Mouse (Mus musculus): ENCODE data around the gene Btbd11. TPM values are rescaled to one million over a fixed set of nuclear protein-coding genes. Genes with fewer than 3 reads are reported as not detected.

Gene Btbd11
- polyA plus RNA-seq, 1 experiment from 2014 or later = 1.9 TPM

- no peak overlapping the region for H3K4me3 ChIP-seq (ENCODE audit: low read depth, low read length)
- WGBS = 69% methylated on average over 3 of the region's 3 CpGs
- no peaks in the 10 kb centered on the region for H3K9me3 ChIP-seq (ENCODE audit: control insufficient read depth, low read length)
- no peak for ATAC-seq (ENCODE audit: low FRiP score, low TSS enrichment)
- no peak for DNase-seq (ENCODE audit: low spot score)
- no peak overlapping the region for H3K4me2 ChIP-seq (replicated peaks; ENCODE audit: low read depth)
- H3K9ac ChIP-seq (ENCODE audit: low read length) = no peak overlapping the region
- no peaks in the 10 kb centered on the region for H3K36me3 ChIP-seq (ENCODE audit: control insufficient read depth, insufficient read depth, low read length)
- no peak overlapping the region for H3K27ac ChIP-seq (replicated peaks)
- no peaks in the 10 kb centered on the region for H3K4me1 ChIP-seq (replicated peaks; ENCODE audit: control insufficient read depth, insufficient read depth)
- H3K27me3 ChIP-seq (ENCODE audit: control insufficient read depth, insufficient read depth, low read length) = no peaks in the 10 kb centered on the region
- no peak for TF ChIP-seq EP300 (optimal IDR thresholded peaks at IDR 0.05)
- TF ChIP-seq CTCF (IDR thresholded peaks at IDR 0.05; ENCODE audit: low read depth) = no peak
These were observed 87.3 kb downstream of the Btbd11 start for GRCm38 (mm10) chr10:85473871-85474270.

DNA sequence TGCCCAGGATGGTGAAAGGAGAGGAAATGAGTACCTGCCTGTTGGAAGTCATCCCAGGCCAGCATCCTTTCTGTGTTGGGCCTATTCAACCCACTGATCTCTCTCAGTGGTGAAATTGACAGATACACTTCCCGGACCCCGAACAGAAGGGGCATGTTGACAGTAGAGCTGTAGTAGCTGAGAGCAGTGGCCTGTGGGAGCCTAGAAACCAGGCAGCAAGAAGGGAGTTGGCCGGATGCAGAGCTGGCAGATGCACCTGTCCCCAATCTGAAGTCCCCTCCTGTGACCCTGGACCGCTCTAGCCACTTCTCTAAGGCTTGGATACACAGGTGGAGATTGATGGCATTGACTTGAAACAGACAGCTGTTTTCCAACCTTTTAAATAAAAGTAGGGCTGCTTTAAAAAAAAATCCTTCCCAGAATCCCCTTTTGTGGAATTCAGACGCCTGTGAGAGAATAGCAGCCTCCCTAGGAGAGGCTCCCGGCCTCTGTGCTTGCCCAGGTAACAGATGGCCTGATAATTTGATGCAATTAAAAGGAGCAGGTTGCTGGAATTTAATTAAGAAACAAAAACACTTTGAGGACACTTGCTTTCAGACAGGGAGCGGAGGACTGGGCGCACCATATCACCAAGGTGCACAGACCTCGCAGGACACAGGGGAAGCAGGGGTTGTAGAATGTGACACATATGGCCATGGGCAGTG lies 89.2 kb downstream of the Btbd11 start:
- Histone ChIP-seq H3K9me3 (ENCODE audit: control insufficient read depth, low read length) (no peaks in the 10 kb centered on the region), H3K4me1 (replicated peaks; ENCODE audit: control insufficient read depth, insufficient read depth) (no peaks in the 10 kb centered on the region), H3K9ac (ENCODE audit: low read length) (no peak overlapping the region), H3K4me3 (ENCODE audit: low read depth, low read length) (no peak overlapping the region), H3K4me2 (replicated peaks; ENCODE audit: low read depth) (no peak overlapping the region), H3K36me3 (ENCODE audit: control insufficient read depth, insufficient read depth, low read length) (no peaks in the 10 kb centered on the region), H3K27me3 (ENCODE audit: control insufficient read depth, insufficient read depth, low read length) (no peaks in the 10 kb centered on the region), H3K27ac (replicated peaks) (no peak overlapping the region)
- DNase-seq (ENCODE audit: low spot score) (no peak), ATAC-seq (ENCODE audit: low FRiP score, low TSS enrichment) (no peak)
- TF ChIP-seq EP300 (optimal IDR thresholded peaks at IDR 0.05) (no peak), CTCF (IDR thresholded peaks at IDR 0.05; ENCODE audit: low read depth) (no peak)
- 85% methylated on average over 9 of the region's 9 CpGs for WGBS

GRCm38 (mm10) chr10:85479959-85480625 lies 93.5 kb downstream of the Btbd11 start:
- DNase-seq (ENCODE audit: low spot score) (no peak), ATAC-seq (ENCODE audit: low FRiP score, low TSS enrichment) (no peak)
- Histone ChIP-seq H3K9ac (ENCODE audit: low read length) (no peak overlapping the region), H3K27ac (replicated peaks) (no peak overlapping the region), H3K9me3 (ENCODE audit: control insufficient read depth, low read length) (no peaks in the 10 kb centered on the region), H3K4me3 (ENCODE audit: low read depth, low read length) (no peak overlapping the region), H3K27me3 (ENCODE audit: control insufficient read depth, insufficient read depth, low read length) (no peaks in the 10 kb centered on the region), H3K4me2 (replicated peaks; ENCODE audit: low read depth) (no peak overlapping the region), H3K36me3 (ENCODE audit: control insufficient read depth, insufficient read depth, low read length) (no peaks in the 10 kb centered on the region), H3K4me1 (replicated peaks; ENCODE audit: control insufficient read depth, insufficient read depth) (no peaks in the 10 kb centered on the region)
- WGBS = 47% methylated on average over 6 of the region's 6 CpGs
- TF ChIP-seq CTCF (IDR thresholded peaks at IDR 0.05; ENCODE audit: low read depth) (no peak), EP300 (optimal IDR thresholded peaks at IDR 0.05) (no peak)

DNA sequence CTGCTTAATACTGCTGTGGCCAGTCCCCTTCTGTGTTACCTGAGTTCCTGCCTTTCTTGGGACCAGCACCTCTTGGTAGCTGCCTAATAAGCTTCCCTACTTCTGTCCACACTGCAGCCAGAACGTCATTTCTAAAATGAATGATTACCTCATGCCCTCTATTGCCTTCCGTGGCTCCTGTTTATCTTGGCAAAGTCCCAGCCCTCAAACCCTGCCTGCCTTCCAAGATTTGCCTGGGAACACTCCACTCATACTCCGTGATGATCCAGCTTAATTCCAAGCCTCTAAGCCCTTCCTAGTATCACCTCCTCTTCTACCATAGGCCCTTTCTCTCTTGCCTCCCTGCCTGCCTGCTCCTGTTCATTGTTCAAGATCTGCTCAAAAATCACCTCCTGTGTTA lies 94.5 kb downstream of the Btbd11 start:
- no peak overlapping the region for H3K27ac ChIP-seq (replicated peaks)
- H3K9ac ChIP-seq (ENCODE audit: low read length) = no peak overlapping the region
- H3K9me3 ChIP-seq (ENCODE audit: control insufficient read depth, low read length) = no peaks in the 10 kb centered on the region
- WGBS = 7% methylated on average over 3 of the region's 3 CpGs
- no peak for DNase-seq (ENCODE audit: low spot score)
- no peak overlapping the region for H3K4me2 ChIP-seq (replicated peaks; ENCODE audit: low read depth)
- H3K4me1 ChIP-seq (replicated peaks; ENCODE audit: control insufficient read depth, insufficient read depth) = no peaks in the 10 kb centered on the region
- TF ChIP-seq CTCF (IDR thresholded peaks at IDR 0.05; ENCODE audit: low read depth) (no peak), EP300 (optimal IDR thresholded peaks at IDR 0.05) (no peak)
- no peaks in the 10 kb centered on the region for H3K36me3 ChIP-seq (ENCODE audit: control insufficient read depth, insufficient read depth, low read length)
- no peak overlapping the region for H3K4me3 ChIP-seq (ENCODE audit: low read depth, low read length)
- ATAC-seq (ENCODE audit: low FRiP score, low TSS enrichment) = peak; percentile 65
- H3K27me3 ChIP-seq (ENCODE audit: control insufficient read depth, insufficient read depth, low read length) = no peaks in the 10 kb centered on the region

GRCm38 (mm10) chr10:85482064-85482473 lies 95.5 kb downstream of the Btbd11 start:
- H3K4me3 ChIP-seq (ENCODE audit: low read depth, low read length) = no peak overlapping the region
- H3K27ac ChIP-seq (replicated peaks) = no peak overlapping the region
- TF ChIP-seq CTCF (IDR thresholded peaks at IDR 0.05; ENCODE audit: low read depth) (no peak), EP300 (optimal IDR thresholded peaks at IDR 0.05) (no peak)
- WGBS = 44% methylated on average over 4 of the region's 4 CpGs
- H3K4me1 ChIP-seq (replicated peaks; ENCODE audit: control insufficient read depth, insufficient read depth) = no peaks in the 10 kb centered on the region
- DNase-seq (ENCODE audit: low spot score) (no peak), ATAC-seq (ENCODE audit: low FRiP score, low TSS enrichment) (no peak; the same call in 1 of the 2 replicates)
- no peak overlapping the region for H3K9ac ChIP-seq (ENCODE audit: low read length)
- H3K36me3 ChIP-seq (ENCODE audit: control insufficient read depth, insufficient read depth, low read length) = no peaks in the 10 kb centered on the region
- no peaks in the 10 kb centered on the region for H3K9me3 ChIP-seq (ENCODE audit: control insufficient read depth, low read length)
- no peak overlapping the region for H3K4me2 ChIP-seq (replicated peaks; ENCODE audit: low read depth)
- no peaks in the 10 kb centered on the region for H3K27me3 ChIP-seq (ENCODE audit: control insufficient read depth, insufficient read depth, low read length)

GRCm38 (mm10) chr10:85482480-85482879 lies 95.9 kb downstream of the Btbd11 start:
- 37% methylated on average over 6 of the region's 6 CpGs for WGBS
- no peak for DNase-seq (ENCODE audit: low spot score)

More at GRCm38 (mm10) chr10:85482480-85482879, 95.9 kb downstream of the Btbd11 start:
- Histone ChIP-seq H3K4me1 (replicated peaks; ENCODE audit: control insufficient read depth, insufficient read depth) (no peaks in the 10 kb centered on the region), H3K9me3 (ENCODE audit: control insufficient read depth, low read length) (no peaks in the 10 kb centered on the region), H3K36me3 (ENCODE audit: control insufficient read depth, insufficient read depth, low read length) (no peaks in the 10 kb centered on the region), H3K4me3 (ENCODE audit: low read depth, low read length) (no peak overlapping the region), H3K9ac (ENCODE audit: low read length) (no peak overlapping the region), H3K27ac (replicated peaks) (no peak overlapping the region), H3K4me2 (replicated peaks; ENCODE audit: low read depth) (no peak overlapping the region), H3K27me3 (ENCODE audit: control insufficient read depth, insufficient read depth, low read length) (no peaks in the 10 kb centered on the region)
- TF ChIP-seq EP300 (optimal IDR thresholded peaks at IDR 0.05) = no peak
- ATAC-seq (ENCODE audit: low FRiP score, low TSS enrichment) = no peak
